Mouse (Mus musculus) liver, adult 2 months (tissue): ENCODE results near the gene Kif5c.

Source experiments
- CTCF ChIP-seq: fragments of 200-500 bp; IDR thresholded peaks from 2 replicates; pipeline ENCODE4 v1.5.1; 2011; ENCODE audit warnings: low read depth, low read length, control low read depth
- POLR2A ChIP-seq: fragments of 200-500 bp; IDR thresholded peaks from 2 replicates; pipeline ENCODE4 v1.6.1; 2011; ENCODE audit warnings: low read length, control low read depth; ENCODE audit not compliant: insufficient read depth; ENCODE audit errors: extremely low read depth

GRCm38 (mm10) chr2:49628094-49628705, 9.1 kb downstream of the Kif5c start:
- TF ChIP-seq CTCF (no peak), POLR2A (no peak)
